Mouse (Mus musculus): ENCODE measurements at regions not wholly inside any gene's neighbourhood (a gene's known extent, or its start where the extent isn't known, plus 50 kb on each side); places are given as distances from the start of the nearest gene placed in this dataset.
"Not testable (repeated sequence)": the region's sequence is repeated elsewhere in the genome, so short reads cannot be mapped to it uniquely, and the experiment has no call there.

DNA sequence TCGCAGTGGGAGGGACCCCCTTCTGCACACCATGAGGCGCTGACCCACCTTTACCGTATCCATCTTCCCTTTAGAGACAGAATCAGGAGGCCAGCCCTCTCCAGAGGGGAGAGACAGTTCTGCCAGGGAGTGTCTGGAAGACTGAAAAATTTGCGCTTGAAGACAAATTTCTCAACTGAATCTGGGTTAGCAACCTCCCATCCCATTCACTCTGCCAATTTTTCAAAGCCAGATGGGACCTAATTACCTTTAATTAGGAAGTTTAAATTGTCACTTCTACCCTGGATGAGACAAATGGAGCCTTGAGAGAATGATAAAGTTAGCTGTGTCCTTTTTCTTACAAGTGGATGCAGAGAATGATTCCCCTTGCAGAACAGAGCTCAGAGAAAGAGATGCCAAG is 70.2 kb upstream of the Lrpprc start:
- Histone ChIP-seq H3K4me3 (replicated peaks; ENCODE audit: low read length) (no peak overlapping the region), H3K27me3 (ENCODE audit: insufficient read depth, low read length) (no peaks in the 10 kb centered on the region), H3K36me3 (ENCODE audit: insufficient read depth, low read length) (no peaks in the 10 kb centered on the region), H3K4me1 (replicated peaks; ENCODE audit: low read depth, low read length) (peaks cover 14% of the 10 kb centered on the region), H3K9me3 (ENCODE audit: low read length) (no peaks in the 10 kb centered on the region)
- TF ChIP-seq NANOG (IDR thresholded peaks at IDR 0.05; ENCODE audit: borderline replicate concordance, low read length) = no peak
- TF ChIP-seq POU5F1 (IDR thresholded peaks at IDR 0.05; ENCODE audit: borderline replicate concordance, low read length) = no peak
- TF ChIP-seq CTCF (conservative IDR thresholded peaks at IDR 0.05; ENCODE audit: low read length) = no peak

GRCm38 (mm10) chr17:84864231-84864630 is 73.6 kb upstream of the Lrpprc start:
- H3K36me3 ChIP-seq (ENCODE audit: insufficient read depth, low read length); H3K9me3 ChIP-seq (ENCODE audit: low read length); H3K4me3 ChIP-seq (replicated peaks; ENCODE audit: low read length): not testable (repeated sequence)

DNA sequence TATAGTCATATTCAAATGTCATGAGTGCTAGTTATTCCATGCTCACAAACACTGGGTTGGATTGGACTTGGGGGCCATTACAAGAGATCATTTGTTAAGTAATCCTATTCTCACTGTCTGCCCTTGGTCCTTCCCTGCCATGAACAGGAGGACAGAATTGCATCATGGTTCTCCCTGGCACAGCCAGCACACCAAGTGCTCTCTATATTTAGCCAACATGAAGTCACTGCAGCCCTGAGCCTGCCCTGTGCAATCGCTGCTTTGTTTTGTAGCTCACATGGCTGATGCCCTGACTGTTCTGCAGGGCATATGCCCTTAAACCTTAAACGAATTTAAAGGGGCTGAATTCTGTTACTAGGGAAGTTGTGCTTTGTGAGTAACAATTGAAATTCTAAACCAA is 74.6 kb upstream of the Lrpprc start:
- H3K4me3 ChIP-seq (replicated peaks; ENCODE audit: low read length) = no peak overlapping the region
- no peaks in the 10 kb centered on the region for H3K36me3 ChIP-seq (ENCODE audit: insufficient read depth, low read length)
- no peaks in the 10 kb centered on the region for H3K27me3 ChIP-seq (ENCODE audit: insufficient read depth, low read length)
- TF ChIP-seq CTCF (conservative IDR thresholded peaks at IDR 0.05; ENCODE audit: low read length) (no peak), NANOG (IDR thresholded peaks at IDR 0.05; ENCODE audit: borderline replicate concordance, low read length) (no peak), POU5F1 (IDR thresholded peaks at IDR 0.05; ENCODE audit: borderline replicate concordance, low read length) (no peak)
- peaks cover 4% of the 10 kb centered on the region; the same call in 1 of the 2 replicates for H3K4me1 ChIP-seq (replicated peaks; ENCODE audit: low read depth, low read length)
- 0 out of 2 replicates have a peak, but pooled peaks cover 3% of the 10 kb centered on the region for H3K9me3 ChIP-seq (ENCODE audit: low read length)

More at GRCm38 (mm10) chr17:84864231-84864630, 73.6 kb upstream of the Lrpprc start:
- not testable (repeated sequence) for H3K4me1 ChIP-seq (replicated peaks; ENCODE audit: low read depth, low read length); H3K27me3 ChIP-seq (ENCODE audit: insufficient read depth, low read length)

DNA sequence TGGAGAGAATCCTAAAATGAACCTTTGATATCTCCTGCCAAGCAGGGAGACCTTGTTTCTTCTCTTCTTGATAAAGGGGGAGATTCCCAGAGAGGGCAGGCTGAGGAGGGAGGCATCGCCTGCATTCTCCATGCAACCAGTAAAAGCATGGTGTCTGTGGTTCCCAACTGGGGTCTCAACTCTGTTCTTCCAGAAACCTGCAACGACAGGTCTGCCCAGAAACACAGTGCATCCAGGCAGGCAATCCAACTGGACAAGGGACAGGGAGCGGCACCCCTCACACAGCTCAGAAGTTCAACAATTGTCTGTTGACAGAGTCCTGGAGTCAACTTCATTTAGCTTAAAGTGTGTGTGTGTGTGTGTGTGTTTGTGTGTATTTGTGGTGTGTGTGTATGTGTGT is 75.0 kb upstream of the Lrpprc start:
- Histone ChIP-seq H3K9me3 (ENCODE audit: low read length) (0 out of 2 replicates have a peak, but pooled peaks cover 3% of the 10 kb centered on the region), H3K4me3 (replicated peaks; ENCODE audit: low read length) (no peak overlapping the region), H3K36me3 (ENCODE audit: insufficient read depth, low read length) (no peaks in the 10 kb centered on the region), H3K27me3 (ENCODE audit: insufficient read depth, low read length) (no peaks in the 10 kb centered on the region), H3K4me1 (replicated peaks; ENCODE audit: low read depth, low read length) (0 out of 2 replicates have a peak, but pooled peaks cover under 1% of the 10 kb centered on the region)
- TF ChIP-seq CTCF (conservative IDR thresholded peaks at IDR 0.05; ENCODE audit: low read length) (no peak), POU5F1 (IDR thresholded peaks at IDR 0.05; ENCODE audit: borderline replicate concordance, low read length) (no peak), NANOG (IDR thresholded peaks at IDR 0.05; ENCODE audit: borderline replicate concordance, low read length) (no peak)

- H3K4me1 ChIP-seq (replicated peaks; ENCODE audit: low read depth, low read length) = peaks cover 10% of the 10 kb centered on the region
Observed at GRCm38 (mm10) chr17:84869074-84869722, 78.6 kb upstream of the Lrpprc start.

DNA sequence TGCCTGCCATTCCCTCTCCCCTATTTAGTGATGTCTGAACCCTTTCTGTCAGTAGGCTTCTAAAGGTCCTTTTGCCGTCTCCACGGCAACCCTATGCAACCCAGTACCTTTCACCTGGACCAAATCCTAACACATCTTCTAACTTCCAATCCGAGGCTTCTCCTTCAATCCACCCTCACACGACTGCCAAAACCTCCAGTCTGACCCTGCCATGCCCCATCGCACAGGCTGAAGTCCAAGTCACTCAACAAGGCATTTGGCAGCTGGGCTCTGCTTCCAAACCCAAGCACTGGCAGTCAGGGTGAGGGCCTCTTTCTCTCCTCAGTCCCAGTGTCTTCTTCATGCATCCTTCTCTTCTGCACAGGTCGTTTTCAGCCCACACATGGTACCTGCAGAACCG is 83.0 kb upstream of the Lrpprc start:
- Histone ChIP-seq H3K4me3 (replicated peaks; ENCODE audit: low read length) (no peak overlapping the region), H3K27me3 (ENCODE audit: insufficient read depth, low read length) (no peaks in the 10 kb centered on the region), H3K4me1 (replicated peaks; ENCODE audit: low read depth, low read length) (peaks cover 27% of the 10 kb centered on the region), H3K36me3 (ENCODE audit: insufficient read depth, low read length) (no peaks in the 10 kb centered on the region), H3K9me3 (ENCODE audit: low read length) (no peaks in the 10 kb centered on the region)
- no peak for TF ChIP-seq POU5F1 (IDR thresholded peaks at IDR 0.05; ENCODE audit: borderline replicate concordance, low read length)
- TF ChIP-seq CTCF (conservative IDR thresholded peaks at IDR 0.05; ENCODE audit: low read length) = no peak
- TF ChIP-seq NANOG (IDR thresholded peaks at IDR 0.05; ENCODE audit: borderline replicate concordance, low read length) = no peak

More at GRCm38 (mm10) chr17:84869074-84869722, 78.6 kb upstream of the Lrpprc start:
- Histone ChIP-seq H3K36me3 (ENCODE audit: insufficient read depth, low read length) (no peaks in the 10 kb centered on the region), H3K9me3 (ENCODE audit: low read length) (0 out of 2 replicates have a peak, but pooled peaks cover 3% of the 10 kb centered on the region), H3K27me3 (ENCODE audit: insufficient read depth, low read length) (no peaks in the 10 kb centered on the region), H3K4me3 (replicated peaks; ENCODE audit: low read length) (no peak overlapping the region)
- TF ChIP-seq NANOG (IDR thresholded peaks at IDR 0.05; ENCODE audit: borderline replicate concordance, low read length) (no peak), POU5F1 (IDR thresholded peaks at IDR 0.05; ENCODE audit: borderline replicate concordance, low read length) (no peak), CTCF (conservative IDR thresholded peaks at IDR 0.05; ENCODE audit: low read length) (no peak)

GRCm38 (mm10) chr17:84874494-84874893 is 82.0 kb upstream of the Ppm1b start:
- no peak overlapping the region for H3K4me3 ChIP-seq (replicated peaks; ENCODE audit: low read length)
- H3K9me3 ChIP-seq (ENCODE audit: low read length) = no peaks in the 10 kb centered on the region
- no peaks in the 10 kb centered on the region for H3K27me3 ChIP-seq (ENCODE audit: insufficient read depth, low read length)
- TF ChIP-seq CTCF (conservative IDR thresholded peaks at IDR 0.05; ENCODE audit: low read length) = no peak
- H3K4me1 ChIP-seq (replicated peaks; ENCODE audit: low read depth, low read length) = peaks cover 37% of the 10 kb centered on the region
- no peaks in the 10 kb centered on the region for H3K36me3 ChIP-seq (ENCODE audit: insufficient read depth, low read length)

- H3K9me3 ChIP-seq (ENCODE audit: low read length) = no peaks in the 10 kb centered on the region
- H3K27me3 ChIP-seq (ENCODE audit: insufficient read depth, low read length) = no peaks in the 10 kb centered on the region
- H3K36me3 ChIP-seq (ENCODE audit: insufficient read depth, low read length) = no peaks in the 10 kb centered on the region
- H3K4me3 ChIP-seq (replicated peaks; ENCODE audit: low read length) = no peak overlapping the region
- H3K4me1 ChIP-seq (replicated peaks; ENCODE audit: low read depth, low read length) = peaks cover 38% of the 10 kb centered on the region
- no peak for TF ChIP-seq CTCF (conservative IDR thresholded peaks at IDR 0.05; ENCODE audit: low read length)
- TF ChIP-seq POU5F1 (IDR thresholded peaks at IDR 0.05; ENCODE audit: borderline replicate concordance, low read length) = no peak
- TF ChIP-seq NANOG (IDR thresholded peaks at IDR 0.05; ENCODE audit: borderline replicate concordance, low read length) = no peak
Observed at GRCm38 (mm10) chr17:84875031-84875430, 81.5 kb upstream of the Ppm1b start.

- Histone ChIP-seq H3K36me3 (ENCODE audit: insufficient read depth, low read length) (no peaks in the 10 kb centered on the region), H3K9me3 (ENCODE audit: low read length) (no peaks in the 10 kb centered on the region), H3K4me3 (replicated peaks; ENCODE audit: low read length) (no peak overlapping the region), H3K27me3 (ENCODE audit: insufficient read depth, low read length) (no peaks in the 10 kb centered on the region), H3K4me1 (replicated peaks; ENCODE audit: low read depth, low read length) (peaks cover 38% of the 10 kb centered on the region)
- no peak for TF ChIP-seq CTCF (conservative IDR thresholded peaks at IDR 0.05; ENCODE audit: low read length)
- TF ChIP-seq NANOG (IDR thresholded peaks at IDR 0.05; ENCODE audit: borderline replicate concordance, low read length) = no peak
- no peak for TF ChIP-seq POU5F1 (IDR thresholded peaks at IDR 0.05; ENCODE audit: borderline replicate concordance, low read length)
Observed at GRCm38 (mm10) chr17:84876037-84876436, 80.5 kb upstream of the Ppm1b start.

Data from E14TG2a.4 (cell line).